Mouse (Mus musculus) bone marrow, adult 2 months (tissue): ENCODE data around the gene Slc9a3r1.

Source experiments
- CTCF ChIP-seq: fragments of 200-500 bp; IDR thresholded peaks from 2 replicates; pipeline ENCODE4 v1.5.1; 2011; ENCODE audit warnings: low read length, control low read depth; ENCODE audit not compliant: control insufficient read depth, insufficient read depth
- POLR2A ChIP-seq: fragments of 200-500 bp; IDR thresholded peaks from 2 replicates; pipeline ENCODE4 v1.6.1; 2011; ENCODE audit warnings: low read depth, mild to moderate bottlenecking, control low read depth, low read length, borderline replicate concordance; ENCODE audit not compliant: control insufficient read depth

GRCm38 (mm10) chr11:115119409-115119808 lies 43.7 kb upstream of the Slc9a3r1 start:
- TF ChIP-seq CTCF = no peak
- no peak for TF ChIP-seq POLR2A
